Mouse (Mus musculus) heart, embryonic 13.5 days (tissue): ENCODE measurements around the gene Rps23. TPM values are rescaled to one million over a fixed set of nuclear protein-coding genes. Genes with fewer than 3 reads are reported as not detected.
A peak's percentile ranks its signal among the peaks of the same experiment; 100 is the strongest.

Experiments used
- ATAC-seq: fragments of 200-750 bp; cut with Nextera tagmentation; 2 replicates; pipeline ENCODE4 v1.8.0; 2017; ENCODE audit warnings: moderate TSS enrichment; ENCODE audit not compliant: insufficient number of reproducible peaks, low FRiP score, low TSS enrichment; ENCODE audit errors: extremely low read depth
- H3K27ac ChIP-seq: fragments of 300-500 bp; sonication (generic); replicated peaks from 2 replicates; pipeline ENCODE4 v1.5.1; 2015; ENCODE audit warnings: moderate library complexity, mild to moderate bottlenecking, inconsistent platforms
- H3K27me3 ChIP-seq: fragments of 300-500 bp; sonication (generic); replicated peaks from 2 replicates; pipeline ENCODE4 v1.6.1; 2015; ENCODE audit warnings: mild to moderate bottlenecking, inconsistent platforms
- H3K36me3 ChIP-seq: fragments of 300-500 bp; sonication (generic); 2 replicates; pipeline ENCODE4 v1.6.1; 2015; ENCODE audit warnings: mild to moderate bottlenecking, inconsistent platforms
- H3K4me1 ChIP-seq: fragments of 300-500 bp; sonication (generic); 2 replicates; pipeline ENCODE4 v1.6.1; 2015; ENCODE audit warnings: inconsistent platforms
- H3K4me2 ChIP-seq: fragments of 300-500 bp; sonication (generic); 2 replicates; pipeline ENCODE4 v1.6.1; 2015; ENCODE audit warnings: inconsistent platforms, mild to moderate bottlenecking, moderate library complexity
- H3K4me3 ChIP-seq: fragments of 300-500 bp; sonication (generic); 2 replicates; pipeline ENCODE4 v1.5.1; 2015; ENCODE audit warnings: moderate library complexity, mild to moderate bottlenecking, inconsistent platforms
- H3K9ac ChIP-seq: fragments of 300-500 bp; sonication (generic); 2 replicates; pipeline ENCODE4 v1.6.1; 2015; ENCODE audit warnings: inconsistent platforms, mild to moderate bottlenecking, moderate library complexity
- H3K9me3 ChIP-seq: fragments of 300-500 bp; sonication (generic); 2 replicates; pipeline ENCODE4 v1.6.1; 2016; ENCODE audit warnings: inconsistent platforms
- WGBS: fragments of 180-500 bp; shearing (Covaris S2); methylation state at CpG from one replicate; pipeline ENCODE4 v1.1.7; 2015; ENCODE audit warnings: mixed read lengths; 5-methylcytosine and 5-hydroxymethylcytosine counted together
- polyA plus RNA-seq: library from polyadenylated mRNA; unstranded; fragments of >200 nt; fragmentation: Nextera tagmentation; extraction: Ambion mirVana; gene quantifications from 2 replicates; pipeline ENCODE4 v1.2.1, GENCODE M21; 2015

Gene Rps23
- 126 and 142 TPM in 2 replicates for polyA plus RNA-seq

GRCm38 (mm10) chr13:90922751-90923612 is at the start of gene Rps23:
TSS of gene Rps23 (plus strand) at chr13:90922958.
- ATAC-seq: peak; percentile 98
- Histone ChIP-seq H3K4me3 (peak within 1 kb of the TSS; percentile 94), H3K4me2 (peak within 1 kb of the TSS; percentile 73), H3K9ac (peak within 1 kb of the TSS; percentile 99), H3K4me1 (peaks cover 7% of the 10 kb centered on the region), H3K36me3 (peaks cover 38% of the 10 kb centered on the region), H3K27ac (peak within 1 kb of the TSS; percentile 81), H3K27me3 (no peaks in the 10 kb centered on the region), H3K9me3 (no peaks in the 10 kb centered on the region)
- WGBS: 0% methylated on average over 57 of the region's 57 CpGs

- peaks cover 17% of the 10 kb centered on the region for H3K4me1 ChIP-seq
- no peaks in the 10 kb centered on the region for H3K27me3 ChIP-seq
- H3K27ac ChIP-seq: no peak overlapping the region
- 58% methylated on average over 1 of the region's 1 CpGs for WGBS
- no peak overlapping the region for H3K4me3 ChIP-seq
- ATAC-seq: no peak
- H3K9ac ChIP-seq: no peak overlapping the region
- no peaks in the 10 kb centered on the region for H3K36me3 ChIP-seq
- H3K4me2 ChIP-seq: no peak overlapping the region
- H3K9me3 ChIP-seq: no peaks in the 10 kb centered on the region
Measured at GRCm38 (mm10) chr13:90881727-90882429, 40.9 kb upstream of the Rps23 start.

- Histone ChIP-seq H3K4me3 (peak overlapping the region; percentile 50), H3K27ac (peak overlapping the region; percentile 73), H3K9me3 (no peaks in the 10 kb centered on the region), H3K4me2 (peak overlapping the region; percentile 65), H3K9ac (peak overlapping the region; percentile 52), H3K4me1 (peaks cover 17% of the 10 kb centered on the region), H3K27me3 (no peaks in the 10 kb centered on the region), H3K36me3 (no peaks in the 10 kb centered on the region)
- ATAC-seq: peak; percentile 73
- 10% methylated on average over 13 of the region's 13 CpGs for WGBS
Measured at GRCm38 (mm10) chr13:90885856-90886532, 36.8 kb upstream of the Rps23 start.

GRCm38 (mm10) chr13:90886568-90886983 is 36.2 kb upstream of the Rps23 start:
- under 1% methylated on average over 18 of the region's 18 CpGs for WGBS
- H3K4me3 ChIP-seq: peak overlapping the region; percentile 50
- H3K9ac ChIP-seq: peak overlapping the region; percentile 52
- no peaks in the 10 kb centered on the region for H3K9me3 ChIP-seq
- peak overlapping the region; percentile 73 for H3K27ac ChIP-seq
- H3K27me3 ChIP-seq: no peaks in the 10 kb centered on the region
- no peak; the same call in 1 of the 2 replicates for ATAC-seq
- H3K36me3 ChIP-seq: no peaks in the 10 kb centered on the region
- H3K4me1 ChIP-seq: peaks cover 17% of the 10 kb centered on the region
- H3K4me2 ChIP-seq: peak overlapping the region; percentile 65

- no peak overlapping the region for H3K9ac ChIP-seq
- 80% methylated on average over 5 of the region's 5 CpGs for WGBS
- no peaks in the 10 kb centered on the region for H3K27me3 ChIP-seq
- H3K4me2 ChIP-seq: no peak overlapping the region
- no peaks in the 10 kb centered on the region for H3K36me3 ChIP-seq
- peaks cover 13% of the 10 kb centered on the region for H3K4me1 ChIP-seq
- no peak for ATAC-seq
- no peak overlapping the region for H3K4me3 ChIP-seq
- H3K27ac ChIP-seq: no peak overlapping the region
- H3K9me3 ChIP-seq: no peaks in the 10 kb centered on the region
Measured at GRCm38 (mm10) chr13:90890111-90890510, 32.6 kb upstream of the Rps23 start.

GRCm38 (mm10) chr13:90894819-90895218 is 27.9 kb upstream of the Rps23 start:
- no peak overlapping the region for H3K9ac ChIP-seq
- no peaks in the 10 kb centered on the region for H3K27me3 ChIP-seq
- ATAC-seq: no peak
- H3K27ac ChIP-seq: no peak overlapping the region
- WGBS: 87% methylated on average over 4 of the region's 4 CpGs
- no peak overlapping the region for H3K4me3 ChIP-seq
- H3K4me2 ChIP-seq: no peak overlapping the region
- H3K36me3 ChIP-seq: no peaks in the 10 kb centered on the region
- no peaks in the 10 kb centered on the region for H3K4me1 ChIP-seq
- 0 out of 2 replicates have a peak, but pooled peaks cover 3% of the 10 kb centered on the region for H3K9me3 ChIP-seq

GRCm38 (mm10) chr13:90896098-90896497 is 26.7 kb upstream of the Rps23 start:
- WGBS: 43% methylated on average over 2 of the region's 2 CpGs
- Histone ChIP-seq H3K9me3 (0 out of 2 replicates have a peak, but pooled peaks cover 3% of the 10 kb centered on the region), H3K4me3 (no peak overlapping the region), H3K4me2 (no peak overlapping the region), H3K27me3 (no peaks in the 10 kb centered on the region), H3K9ac (no peak overlapping the region), H3K4me1 (no peaks in the 10 kb centered on the region), H3K27ac (no peak overlapping the region), H3K36me3 (no peaks in the 10 kb centered on the region)
- ATAC-seq: no peak

GRCm38 (mm10) chr13:90896821-90897220 is 25.9 kb upstream of the Rps23 start:
- no peak for ATAC-seq
- H3K4me3 ChIP-seq: no peak overlapping the region
- H3K9ac ChIP-seq: no peak overlapping the region
- no peak overlapping the region for H3K4me2 ChIP-seq
- H3K4me1 ChIP-seq: no peaks in the 10 kb centered on the region
- H3K9me3 ChIP-seq: 0 out of 2 replicates have a peak, but pooled peaks cover 3% of the 10 kb centered on the region
- no peaks in the 10 kb centered on the region for H3K36me3 ChIP-seq
- no peaks in the 10 kb centered on the region for H3K27me3 ChIP-seq
- H3K27ac ChIP-seq: no peak overlapping the region
- WGBS: 87% methylated on average over 12 of the region's 12 CpGs

GRCm38 (mm10) chr13:90905176-90905575 is 17.6 kb upstream of the Rps23 start, which contains the start of gene Atp6ap1l:
TSS of gene Atp6ap1l (minus strand) at chr13:90905355.
- Histone ChIP-seq H3K36me3 (no peaks in the 10 kb centered on the region), H3K9me3 (no peaks in the 10 kb centered on the region), H3K9ac (no peak within 1 kb of the TSS), H3K4me2 (no peak within 1 kb of the TSS), H3K4me1 (no peaks in the 10 kb centered on the region), H3K4me3 (no peak within 1 kb of the TSS), H3K27me3 (no peaks in the 10 kb centered on the region), H3K27ac (no peak within 1 kb of the TSS)
- 82% methylated on average over 5 of the region's 5 CpGs for WGBS
- ATAC-seq: no peak

GRCm38 (mm10) chr13:90907376-90907775 is 15.4 kb upstream of the Rps23 start:
- Histone ChIP-seq H3K4me1 (no peaks in the 10 kb centered on the region), H3K27me3 (no peaks in the 10 kb centered on the region), H3K9ac (no peak overlapping the region), H3K27ac (no peak overlapping the region), H3K4me2 (no peak overlapping the region), H3K9me3 (no peaks in the 10 kb centered on the region), H3K36me3 (no peaks in the 10 kb centered on the region), H3K4me3 (no peak overlapping the region)
- no peak for ATAC-seq
- 82% methylated on average over 12 of the region's 12 CpGs for WGBS
